Mouse (Mus musculus): ENCODE data around the gene Dnmt3a. TPM values are rescaled to one million over a fixed set of nuclear protein-coding genes. Genes with fewer than 3 reads are reported as not detected.

Dnmt3a gene
- total and polyA plus RNA-seq, 3 experiments, result 15.9 to 34.4 TPM; not detected in 1

GRCm38 (mm10) chr12:3787041-3787440 lies 18.8 kb upstream of the Dnmt3a start:
- H3K27ac ChIP-seq (ENCODE audit: control insufficient read depth, low read depth, low read length), result no peak overlapping the region
- H3K4me3 ChIP-seq (ENCODE audit: control insufficient read depth in 1 of 2, insufficient read depth in 1 of 2, low read depth in 2 of 2, low read length in 2 of 2), result no peak overlapping the region
- DNase-seq (ENCODE audit: low read depth, low spot score), result no peak
- no peaks in the 10 kb centered on the region for H3K27me3 ChIP-seq (ENCODE audit: control insufficient read depth in 1 of 2, insufficient read depth in 2 of 2, low read length in 2 of 2)
- no peaks in the 10 kb centered on the region for H3K79me2 ChIP-seq (ENCODE audit: control insufficient read depth, insufficient read depth, low read length, poor library complexity)
- no peak for TF ChIP-seq POLR2A (IDR thresholded peaks at IDR 0.05; ENCODE audit: control insufficient read depth in 1 of 2, insufficient read depth in 1 of 2, low read depth in 1 of 2, low read length in 2 of 2, poor library complexity in 1 of 2)
- TF ChIP-seq GATA1 (IDR thresholded peaks at IDR 0.05; ENCODE audit: low read depth, low read length), result no peak
- TF ChIP-seq USF2 (IDR thresholded peaks at IDR 0.05; ENCODE audit: borderline replicate concordance in 1 of 2, insufficient read depth in 1 of 2, low read depth in 1 of 2, low read length in 2 of 2), result no peak
- no peak for TF ChIP-seq POLR2AphosphoS2 (IDR thresholded peaks at IDR 0.05; ENCODE audit: low read length)
- no peak for TF ChIP-seq JUND (IDR thresholded peaks at IDR 0.05; ENCODE audit: low read depth, low read length)
- no peak for TF ChIP-seq ZMIZ1 (IDR thresholded peaks at IDR 0.05; ENCODE audit: low read depth, low read length)
- no peak for TF ChIP-seq ZKSCAN1 (IDR thresholded peaks at IDR 0.05; ENCODE audit: low read depth, low read length)
- TF ChIP-seq SIN3A (IDR thresholded peaks at IDR 0.05; ENCODE audit: low read length), result no peak
- no peak for TF ChIP-seq USF1 (IDR thresholded peaks at IDR 0.05; ENCODE audit: low read depth, low read length)
- no peak for TF ChIP-seq BHLHE40 (IDR thresholded peaks at IDR 0.05; ENCODE audit: borderline replicate concordance, low read depth, low read length)
- TF ChIP-seq TBP (IDR thresholded peaks at IDR 0.05; ENCODE audit: low read depth, low read length), result no peak
- no peak for TF ChIP-seq E2F4 (IDR thresholded peaks at IDR 0.05; ENCODE audit: borderline replicate concordance, low read depth, low read length)
- TF ChIP-seq ELF1 (IDR thresholded peaks at IDR 0.05; ENCODE audit: low read depth, low read length), result no peak
- TF ChIP-seq TCF12 (IDR thresholded peaks at IDR 0.05; ENCODE audit: low read depth, low read length), result no peak
- TF ChIP-seq MAX (IDR thresholded peaks at IDR 0.05; ENCODE audit: low read length), result no peak
- TF ChIP-seq CTCF (IDR thresholded peaks at IDR 0.05 in 2 of 3, conservative IDR thresholded peaks at IDR 0.05 in 1 of 3; ENCODE audit: control insufficient read depth in 1 of 3, insufficient read depth in 1 of 3, low read depth in 2 of 3, low read length in 3 of 3, poor library complexity in 1 of 3, severe bottlenecking in 1 of 3), result no peak
- no peak for TF ChIP-seq EP300 (IDR thresholded peaks at IDR 0.05; ENCODE audit: low read depth in 1 of 2, low read length in 2 of 2)
- TF ChIP-seq ZC3H11A (IDR thresholded peaks at IDR 0.05; ENCODE audit: low read depth, low read length), result no peak
- no peak for TF ChIP-seq HCFC1 (IDR thresholded peaks at IDR 0.05; ENCODE audit: low read depth, low read length)
- no peaks in the 10 kb centered on the region for H3K36me3 ChIP-seq (ENCODE audit: control insufficient read depth in 1 of 2, insufficient read depth in 2 of 2, low read length in 2 of 2)
- H3K9me3 ChIP-seq (replicated peaks; ENCODE audit: insufficient read depth, low read length), result no peaks in the 10 kb centered on the region
- H3K9ac ChIP-seq (ENCODE audit: control insufficient read depth, low read depth, low read length, poor library complexity, severe bottlenecking), result no peak overlapping the region
- peaks cover 0 to 5% of the 10 kb centered on the region in 2 experiments; a peak in 2 of 4 replicates for H3K4me1 ChIP-seq (ENCODE audit: control insufficient read depth in 1 of 2, insufficient read depth in 2 of 2, low read length in 2 of 2)

- Histone ChIP-seq H3K27ac (ENCODE audit: control insufficient read depth, low read depth, low read length) (no peak overlapping the region), H3K4me3 (ENCODE audit: control insufficient read depth in 1 of 2, insufficient read depth in 1 of 2, low read depth in 2 of 2, low read length in 2 of 2) (no peak overlapping the region), H3K9ac (ENCODE audit: control insufficient read depth, low read depth, low read length, poor library complexity, severe bottlenecking) (no peak overlapping the region), H3K9me3 (replicated peaks; ENCODE audit: insufficient read depth, low read length) (no peaks in the 10 kb centered on the region), H3K79me2 (ENCODE audit: control insufficient read depth, insufficient read depth, low read length, poor library complexity) (no peaks in the 10 kb centered on the region), H3K4me1 (ENCODE audit: control insufficient read depth in 1 of 2, insufficient read depth in 2 of 2, low read length in 2 of 2) (peaks cover 0 to 8% of the 10 kb centered on the region in 2 experiments; a peak in 2 of 4 replicates), H3K36me3 (ENCODE audit: control insufficient read depth in 1 of 2, insufficient read depth in 2 of 2, low read length in 2 of 2) (no peaks in the 10 kb centered on the region), H3K27me3 (ENCODE audit: control insufficient read depth in 1 of 2, insufficient read depth in 2 of 2, low read length in 2 of 2) (no peaks in the 10 kb centered on the region)
- TF ChIP-seq SMC3 (IDR thresholded peaks at IDR 0.05; ENCODE audit: low read depth, low read length) (no peak), CHD2 (IDR thresholded peaks at IDR 0.05; ENCODE audit: low read length) (no peak), MYC (IDR thresholded peaks at IDR 0.05; ENCODE audit: low read depth, low read length) (no peak), GABPA (IDR thresholded peaks at IDR 0.05; ENCODE audit: low read depth, low read length) (no peak), BHLHE40 (IDR thresholded peaks at IDR 0.05; ENCODE audit: borderline replicate concordance, low read depth, low read length) (no peak), KAT2A (conservative IDR thresholded peaks at IDR 0.05; ENCODE audit: low read depth, low read length) (no peak), EP300 (IDR thresholded peaks at IDR 0.05; ENCODE audit: low read depth in 1 of 2, low read length in 2 of 2) (no peak), POLR2A (IDR thresholded peaks at IDR 0.05; ENCODE audit: control insufficient read depth in 1 of 2, insufficient read depth in 1 of 2, low read depth in 1 of 2, low read length in 2 of 2, poor library complexity in 1 of 2) (no peak), E2F4 (IDR thresholded peaks at IDR 0.05; ENCODE audit: borderline replicate concordance, low read depth, low read length) (no peak), MAZ (IDR thresholded peaks at IDR 0.05; ENCODE audit: low read depth, low read length) (no peak), NELFE (IDR thresholded peaks at IDR 0.05; ENCODE audit: low read depth, low read length) (no peak), ZKSCAN1 (IDR thresholded peaks at IDR 0.05; ENCODE audit: low read depth, low read length) (no peak), MXI1 (IDR thresholded peaks at IDR 0.05; ENCODE audit: low read depth, low read length) (no peak), NRF1 (IDR thresholded peaks at IDR 0.05; ENCODE audit: insufficient read depth, low read depth, low read length, poor library complexity, severe bottlenecking) (no peak), MAFK (IDR thresholded peaks at IDR 0.05; ENCODE audit: borderline replicate concordance, low read depth, low read length) (no peak), CHD1 (IDR thresholded peaks at IDR 0.05; ENCODE audit: low read depth, low read length) (no peak), CTCF (IDR thresholded peaks at IDR 0.05 in 2 of 3, conservative IDR thresholded peaks at IDR 0.05 in 1 of 3; ENCODE audit: control insufficient read depth in 1 of 3, insufficient read depth in 1 of 3, low read depth in 2 of 3, low read length in 3 of 3, poor library complexity in 1 of 3, severe bottlenecking in 1 of 3) (no peak)
- no peak for DNase-seq (ENCODE audit: low read depth, low spot score)
Observed at GRCm38 (mm10) chr12:3787541-3787940, 18.3 kb upstream of the Dnmt3a start.

Measured in MEL (cell line).